Mouse (Mus musculus) limb, embryonic 12.5 days (tissue): ENCODE measurements around the gene Gtf3c2. TPM values are rescaled to one million over a fixed set of nuclear protein-coding genes. Genes with fewer than 3 reads are reported as not detected.

ENCODE experiments used
- ATAC-seq: fragments of 200-750 bp; cut with Nextera tagmentation; 2 replicates; pipeline ENCODE4 v1.8.0; 2017; ENCODE audit warnings: low read depth, moderate TSS enrichment; ENCODE audit not compliant: insufficient number of reproducible peaks, insufficient read depth, low FRiP score, low TSS enrichment
- H3K27ac ChIP-seq: fragments of 300-500 bp; sonication (generic); 2 replicates; pipeline ENCODE4 v1.5.1; 2016; ENCODE audit warnings: mild to moderate bottlenecking, moderate library complexity
- H3K27me3 ChIP-seq: fragments of 300-500 bp; sonication (generic); 2 replicates; pipeline ENCODE4 v1.6.1; 2016; ENCODE audit warnings: mild to moderate bottlenecking, moderate library complexity
- H3K36me3 ChIP-seq: fragments of 300-500 bp; sonication (generic); 2 replicates; pipeline ENCODE4 v1.6.1; 2016; ENCODE audit warnings: mild to moderate bottlenecking, moderate library complexity
- H3K4me1 ChIP-seq: fragments of 300-500 bp; sonication (generic); replicated peaks from 2 replicates; pipeline ENCODE4 v1.6.1; 2016
- H3K4me2 ChIP-seq: fragments of 300-500 bp; sonication (generic); 2 replicates; pipeline ENCODE4 v1.6.1; 2016; ENCODE audit warnings: mild to moderate bottlenecking, moderate library complexity
- H3K4me3 ChIP-seq: fragments of 300-500 bp; sonication (generic); replicated peaks from 2 replicates; pipeline ENCODE4 v1.5.1; 2016; ENCODE audit warnings: mild to moderate bottlenecking
- H3K9ac ChIP-seq: fragments of 300-500 bp; sonication (generic); replicated peaks from 2 replicates; pipeline ENCODE4 v1.6.1; 2016; ENCODE audit warnings: mild to moderate bottlenecking, moderate library complexity
- H3K9me3 ChIP-seq: fragments of 300-500 bp; sonication (generic); 2 replicates; pipeline ENCODE4 v1.6.1; 2016; ENCODE audit warnings: mild to moderate bottlenecking, moderate library complexity
- WGBS: fragments of 180-500 bp; shearing (Covaris S2); methylation state at CpG from one replicate; pipeline ENCODE4 v1.1.7; 2016; 5-methylcytosine and 5-hydroxymethylcytosine counted together
- polyA plus RNA-seq: library from polyadenylated mRNA; unstranded; fragments of >200 nt; fragmentation: Nextera tagmentation; extraction: Ambion mirVana; gene quantifications from 2 replicates; pipeline ENCODE4 v1.2.1, GENCODE M21; 2016

Gene Gtf3c2
- polyA plus RNA-seq, 1 experiment from 2014 or later: 101 TPM

DNA sequence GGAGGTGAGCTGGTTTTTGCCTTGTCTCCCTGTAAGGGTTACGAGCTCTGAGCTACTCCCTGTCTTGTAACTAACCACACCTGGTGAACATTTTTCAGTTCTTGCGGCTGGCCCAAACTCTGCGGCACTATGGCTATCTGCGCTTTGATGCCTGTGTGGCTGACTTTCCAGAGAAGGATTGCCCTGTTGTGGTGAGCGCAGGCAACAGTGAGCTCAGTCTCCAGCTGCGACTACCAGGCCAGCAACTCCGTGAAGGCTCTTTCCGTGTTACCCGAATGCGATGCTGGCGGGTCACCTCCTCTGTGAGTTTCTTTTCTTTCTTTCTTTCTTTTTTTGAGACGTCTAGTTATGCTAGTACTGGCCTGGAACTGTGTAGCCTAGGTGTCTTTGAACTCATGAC, 17.1 kb upstream of the Gtf3c2 start:
- 0 out of 2 replicates have a peak overlapping the region, but pooled peaks have one; percentile 1 for H3K4me3 ChIP-seq
- H3K36me3 ChIP-seq: peaks cover 65% of the 10 kb centered on the region
- H3K27me3 ChIP-seq: no peaks in the 10 kb centered on the region
- H3K9me3 ChIP-seq: peaks cover 5% of the 10 kb centered on the region
- no peak for ATAC-seq
- peaks cover 23% of the 10 kb centered on the region for H3K4me1 ChIP-seq
- 91% methylated on average over 12 of the region's 12 CpGs for WGBS
- no peak overlapping the region for H3K27ac ChIP-seq
- H3K4me2 ChIP-seq: no peak overlapping the region
- H3K9ac ChIP-seq: no peak overlapping the region

- no peaks in the 10 kb centered on the region for H3K27me3 ChIP-seq
- peaks cover 29% of the 10 kb centered on the region for H3K4me1 ChIP-seq
- no peak overlapping the region for H3K4me3 ChIP-seq
- H3K4me2 ChIP-seq: no peak overlapping the region
- peaks cover 68% of the 10 kb centered on the region for H3K36me3 ChIP-seq
- peaks cover 5% of the 10 kb centered on the region for H3K9me3 ChIP-seq
- no peak for ATAC-seq
- WGBS: 92% methylated on average over 10 of the region's 10 CpGs
- no peak overlapping the region for H3K27ac ChIP-seq
- H3K9ac ChIP-seq: no peak overlapping the region
Observed at GRCm38 (mm10) chr5:31196207-31196606, 16.3 kb upstream of the Gtf3c2 start.

DNA sequence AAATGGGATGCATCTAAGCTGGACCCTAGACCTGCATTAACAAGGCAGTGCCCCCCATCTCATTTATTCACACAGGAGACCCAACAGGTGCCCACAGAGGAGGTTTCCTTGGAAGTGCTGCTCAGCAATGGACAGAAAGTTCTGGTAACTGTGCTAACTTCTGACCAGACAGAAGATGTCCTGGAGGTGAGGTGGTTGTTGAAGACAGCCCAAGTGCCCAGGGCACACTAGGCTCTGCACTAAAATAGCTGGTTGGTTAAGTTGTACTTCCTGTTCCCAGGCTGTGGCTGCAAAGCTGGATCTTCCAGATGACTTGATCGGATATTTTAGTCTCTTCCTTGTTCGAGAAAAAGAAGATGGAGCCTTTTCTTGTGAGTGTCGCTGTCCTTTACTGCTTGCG, 15.7 kb upstream of the Gtf3c2 start:
- no peak for ATAC-seq
- Histone ChIP-seq H3K36me3 (peaks cover 71% of the 10 kb centered on the region), H3K4me1 (peaks cover 24% of the 10 kb centered on the region), H3K9ac (no peak overlapping the region), H3K4me3 (no peak overlapping the region), H3K27ac (no peak overlapping the region), H3K9me3 (peaks cover 5% of the 10 kb centered on the region), H3K27me3 (no peaks in the 10 kb centered on the region), H3K4me2 (no peak overlapping the region)
- WGBS: 93% methylated on average over 4 of the region's 4 CpGs

DNA sequence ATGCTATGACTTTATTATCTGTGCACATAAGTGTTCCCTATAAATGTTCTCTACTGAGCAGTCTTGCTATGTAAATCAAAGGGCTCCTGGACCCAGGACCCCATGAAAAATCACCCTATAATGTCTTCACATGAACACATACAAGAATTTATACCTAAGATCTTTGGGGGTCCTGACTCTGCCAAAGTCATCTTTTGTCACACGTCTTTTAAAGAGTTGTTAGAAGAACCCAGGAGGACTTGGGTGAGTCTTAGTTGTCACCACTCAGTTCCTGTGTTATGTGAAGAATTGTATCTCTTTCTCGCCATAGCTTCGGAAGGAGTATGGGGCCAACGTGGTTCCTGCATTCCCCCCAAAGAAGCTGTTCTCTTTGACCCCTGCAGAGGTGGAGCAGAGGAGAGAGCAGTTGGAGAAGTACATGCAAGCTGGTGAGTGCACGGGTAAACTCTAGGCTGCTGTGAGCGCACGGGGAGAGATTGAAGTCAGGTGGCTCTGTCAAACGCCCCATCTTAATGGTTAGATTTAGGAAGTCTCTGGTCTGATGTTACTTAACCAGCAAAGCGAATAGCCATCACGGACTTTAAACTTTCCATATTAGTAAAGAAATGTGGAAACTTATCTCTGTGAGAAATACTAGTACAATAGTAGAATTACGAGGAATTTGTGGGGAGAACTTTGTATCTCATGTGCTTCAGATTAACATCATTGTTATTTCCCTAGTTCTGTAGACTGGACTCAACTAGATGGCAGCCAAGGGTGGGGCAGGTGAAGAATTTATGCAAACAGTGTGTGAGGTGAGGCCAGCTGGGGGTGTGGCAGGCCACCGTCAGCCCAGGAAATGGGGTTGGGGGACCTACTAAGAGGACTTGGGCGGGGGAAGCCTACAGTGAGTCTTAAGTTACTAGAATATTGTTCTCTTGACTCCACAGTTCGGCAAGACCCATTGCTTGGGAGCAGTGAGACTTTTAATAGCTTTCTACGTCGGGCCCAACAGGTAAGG, 14.8 kb upstream of the Gtf3c2 start:
- Histone ChIP-seq H3K9ac (no peak overlapping the region), H3K4me2 (peak overlapping the region; percentile 88), H3K27me3 (no peaks in the 10 kb centered on the region), H3K36me3 (peaks cover 71% of the 10 kb centered on the region), H3K27ac (no peak overlapping the region), H3K4me1 (peaks cover 19% of the 10 kb centered on the region), H3K4me3 (peak overlapping the region; percentile 87), H3K9me3 (no peaks in the 10 kb centered on the region)
- ATAC-seq: no peak
- WGBS: 91% methylated on average over 16 of the region's 16 CpGs

DNA sequence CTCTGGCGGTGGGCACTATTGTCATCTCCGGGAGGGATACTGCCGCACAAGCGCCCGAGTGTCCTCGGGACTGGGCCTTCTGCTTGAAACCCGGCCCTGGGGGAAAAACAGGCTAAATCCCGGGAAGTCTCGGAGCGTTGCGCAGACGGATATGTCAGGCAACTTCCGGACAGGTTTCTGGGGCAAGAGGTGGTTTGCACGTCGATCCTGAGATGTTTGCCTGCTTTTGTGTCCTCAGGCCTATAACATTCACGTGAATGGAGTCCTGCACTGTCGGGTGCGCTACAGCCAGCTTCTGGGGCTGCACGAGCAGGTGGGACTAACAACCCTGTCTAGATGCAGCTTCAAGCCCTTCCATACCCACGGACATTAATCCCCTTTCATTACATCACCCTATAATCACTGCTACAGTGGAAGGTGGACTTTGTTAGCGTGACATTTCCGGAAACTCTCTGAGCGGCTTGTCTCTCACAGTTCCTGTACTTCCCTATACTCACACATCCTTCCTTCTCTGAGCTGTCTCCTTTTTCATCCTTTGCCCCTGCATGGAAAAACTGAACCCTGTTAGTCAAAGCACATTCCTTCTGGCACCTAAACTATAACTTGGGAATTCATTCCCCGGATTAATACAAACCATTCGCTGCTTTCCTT, 13.8 kb upstream of the Gtf3c2 start:
- no peak for ATAC-seq

GRCm38 (mm10) chr5:31192939-31193630, 13.1 kb upstream of the Gtf3c2 start, which contains the start of the genes Snx17 and Eif2b4:
TSS of gene Snx17 (plus strand) at chr5:31193227.
TSS of gene Eif2b4 (minus strand) at chr5:31193430.
- H3K9me3 ChIP-seq: no peaks in the 10 kb centered on the region
- peak; percentile 96 for ATAC-seq
- peak within 1 kb of the TSS; percentile 88 for H3K4me2 ChIP-seq
- H3K4me3 ChIP-seq: peak within 1 kb of the TSS; percentile 87
- H3K27me3 ChIP-seq: no peaks in the 10 kb centered on the region
- peak within 1 kb of the TSS; percentile 86 for H3K27ac ChIP-seq
- peaks cover 19% of the 10 kb centered on the region for H3K4me1 ChIP-seq
- WGBS: under 1% methylated on average over 48 of the region's 48 CpGs
- H3K36me3 ChIP-seq: peaks cover 69% of the 10 kb centered on the region
- peak within 1 kb of the TSS; percentile 87 for H3K9ac ChIP-seq

More for the DNA sequence above, 13.8 kb upstream of the Gtf3c2 start:
- Histone ChIP-seq H3K9ac (peak overlapping the region; percentile 87), H3K27me3 (no peaks in the 10 kb centered on the region), H3K4me1 (peaks cover 19% of the 10 kb centered on the region), H3K4me3 (peak overlapping the region; percentile 87), H3K36me3 (peaks cover 69% of the 10 kb centered on the region), H3K27ac (peak overlapping the region; percentile 86), H3K9me3 (no peaks in the 10 kb centered on the region), H3K4me2 (peak overlapping the region; percentile 88)
- WGBS: 12% methylated on average over 25 of the region's 25 CpGs

DNA sequence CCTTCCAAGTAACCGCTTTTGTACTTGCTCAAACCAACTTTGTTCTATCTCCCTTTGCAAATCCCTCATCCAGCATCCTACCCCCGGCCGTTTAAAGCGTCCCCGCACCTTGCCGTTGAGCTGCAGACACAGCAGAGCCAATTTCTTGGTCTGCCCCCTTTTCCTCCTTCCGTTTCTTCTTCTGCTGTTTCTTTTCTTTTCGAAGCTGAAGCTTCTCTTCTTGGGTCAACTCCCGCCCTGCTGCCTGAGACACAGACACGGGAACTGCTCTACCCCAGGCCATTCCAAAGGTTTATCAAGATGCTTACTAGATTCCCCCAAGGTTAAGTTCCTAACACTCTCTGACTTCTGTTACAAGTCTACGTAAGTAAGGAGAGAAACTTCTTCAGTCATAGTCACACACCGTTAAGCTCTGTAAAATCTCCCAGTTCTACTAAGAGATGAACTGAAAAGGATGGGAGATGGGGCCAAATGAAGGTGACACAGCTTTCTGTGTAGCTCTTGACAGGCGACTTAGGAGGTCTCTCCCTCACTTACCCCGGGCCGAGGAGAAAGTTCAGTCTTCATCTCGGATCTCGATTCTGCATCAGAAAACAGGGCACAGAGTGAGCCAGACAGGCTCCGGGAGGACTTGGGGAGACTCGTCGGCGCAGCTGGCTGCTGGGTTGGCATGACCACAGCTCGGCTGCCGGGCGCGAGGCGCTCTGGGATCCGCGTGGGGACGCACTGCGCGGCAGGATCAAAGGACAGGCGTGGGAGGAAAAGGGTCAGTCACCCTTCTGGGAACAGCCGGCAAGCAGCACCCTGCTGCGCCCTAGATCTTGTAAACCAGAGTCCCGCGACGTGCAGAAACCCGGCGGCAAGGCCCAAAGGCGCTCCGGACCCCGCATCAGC, 12.3 kb upstream of the Gtf3c2 start:
- Histone ChIP-seq H3K27me3 (no peaks in the 10 kb centered on the region), H3K27ac (peak overlapping the region; percentile 80), H3K4me3 (peak overlapping the region; percentile 87), H3K36me3 (peaks cover 69% of the 10 kb centered on the region), H3K9ac (peak overlapping the region; percentile 87), H3K9me3 (no peaks in the 10 kb centered on the region), H3K4me1 (peaks cover 19% of the 10 kb centered on the region), H3K4me2 (peak overlapping the region; percentile 88)
- peak; percentile 46 for ATAC-seq
- 13% methylated on average over 42 of the region's 42 CpGs for WGBS

GRCm38 (mm10) chr5:31190201-31190600, 10.3 kb upstream of the Gtf3c2 start:
- Histone ChIP-seq H3K4me3 (no peak overlapping the region), H3K4me1 (peaks cover 19% of the 10 kb centered on the region), H3K27ac (no peak overlapping the region), H3K9me3 (no peaks in the 10 kb centered on the region), H3K36me3 (peaks cover 56% of the 10 kb centered on the region), H3K9ac (no peak overlapping the region), H3K27me3 (no peaks in the 10 kb centered on the region), H3K4me2 (no peak overlapping the region)
- WGBS: 90% methylated on average over 9 of the region's 9 CpGs
- no peak for ATAC-seq

DNA sequence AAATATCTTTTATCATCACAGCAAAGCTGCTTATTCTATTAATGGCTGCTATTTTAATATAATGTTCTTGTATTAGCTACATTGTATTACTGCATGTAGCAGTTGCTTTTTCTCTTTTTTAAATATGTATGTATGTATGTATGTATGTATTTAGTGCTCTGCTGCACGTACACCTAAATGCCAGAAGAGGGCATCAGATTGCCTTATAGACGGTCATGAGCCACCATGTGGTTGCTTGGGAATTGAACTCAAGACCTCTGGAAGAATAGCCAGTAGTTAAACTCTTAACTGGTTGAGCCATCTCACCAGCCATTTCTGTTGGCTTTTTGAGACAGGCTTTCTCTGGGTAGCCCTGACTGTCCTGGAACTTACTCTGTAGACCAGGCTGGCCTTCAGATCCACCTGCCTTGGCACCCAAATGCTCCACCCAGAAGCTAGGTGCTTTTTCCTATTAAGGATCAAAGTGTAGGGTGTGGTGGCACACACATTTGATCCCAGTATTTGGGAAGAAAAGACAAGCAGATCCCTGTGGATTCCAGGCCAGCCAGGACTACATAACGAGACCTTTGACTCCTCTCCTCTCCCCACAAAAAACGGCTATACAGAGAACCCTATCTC, 8.4 kb upstream of the Gtf3c2 start:
- Histone ChIP-seq H3K4me1 (peaks cover 10% of the 10 kb centered on the region), H3K4me3 (no peak overlapping the region), H3K9ac (no peak overlapping the region), H3K27me3 (no peaks in the 10 kb centered on the region), H3K9me3 (no peaks in the 10 kb centered on the region), H3K4me2 (no peak overlapping the region), H3K27ac (no peak overlapping the region), H3K36me3 (peaks cover 47% of the 10 kb centered on the region)
- ATAC-seq: no peak
- WGBS: 77% methylated on average over 4 of the region's 4 CpGs

DNA sequence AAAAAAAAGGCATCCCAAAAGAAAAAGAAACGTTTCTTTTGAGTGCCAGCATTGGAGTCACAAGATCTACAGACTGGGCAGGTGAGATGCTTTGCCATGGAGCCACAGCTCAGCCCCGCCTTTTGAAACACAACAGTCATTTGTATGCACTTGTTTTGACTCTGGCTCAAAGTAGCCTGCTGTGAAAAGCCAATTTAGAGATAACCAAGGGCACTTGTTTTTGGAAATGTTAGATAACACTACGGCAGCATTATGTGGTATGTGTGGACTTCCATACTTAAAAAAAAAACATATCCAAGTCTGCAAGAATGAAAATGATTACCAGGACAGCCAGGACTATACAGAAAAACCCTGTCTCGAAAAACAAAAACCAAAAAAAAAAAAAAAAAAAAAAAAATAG, 3.7 kb upstream of the Gtf3c2 start:
- Histone ChIP-seq H3K4me3 (no peak overlapping the region), H3K27me3 (no peaks in the 10 kb centered on the region), H3K4me1 (peaks cover 4% of the 10 kb centered on the region; the same call in 1 of the 2 replicates), H3K9ac (no peak overlapping the region), H3K27ac (no peak overlapping the region), H3K4me2 (no peak overlapping the region), H3K9me3 (no peaks in the 10 kb centered on the region), H3K36me3 (peaks cover 22% of the 10 kb centered on the region)
- WGBS: 57% methylated on average over 4 of the region's 4 CpGs
- no peak for ATAC-seq
